Mouse (Mus musculus): ENCODE measurements around the gene Mtmr12.

The Mtmr12 gene

GRCm38 (mm10) chr15:12235983-12236382 lies 31.2 kb downstream of the Mtmr12 start:
- DNase-seq (ENCODE audit: low spot score), result no peak

GRCm38 (mm10) chr15:12236961-12237360 lies 32.1 kb downstream of the Mtmr12 start:
- no peak for DNase-seq (ENCODE audit: low spot score)

- no peak for DNase-seq (ENCODE audit: low spot score)
Observed at GRCm38 (mm10) chr15:12237539-12237938, 32.7 kb downstream of the Mtmr12 start.

GRCm38 (mm10) chr15:12238337-12238736 lies 33.5 kb downstream of the Mtmr12 start:
- no peak for DNase-seq (ENCODE audit: low spot score)

- DNase-seq (ENCODE audit: low spot score), result no peak
Observed at GRCm38 (mm10) chr15:12240705-12241328, 36.0 kb downstream of the Mtmr12 start.

GRCm38 (mm10) chr15:12243792-12244191 lies 39.0 kb downstream of the Mtmr12 start:
- no peak for DNase-seq (ENCODE audit: low spot score)

- DNase-seq (ENCODE audit: low spot score), result no peak
Observed at GRCm38 (mm10) chr15:12245580-12246359, 40.9 kb downstream of the Mtmr12 start.

- DNase-seq (ENCODE audit: low spot score), result no peak
Observed at GRCm38 (mm10) chr15:12246360-12247158, 41.7 kb downstream of the Mtmr12 start.

GRCm38 (mm10) chr15:12247159-12247603 lies 42.4 kb downstream of the Mtmr12 start:
- DNase-seq (ENCODE audit: low spot score), result no peak

GRCm38 (mm10) chr15:12248279-12248678 lies 43.5 kb downstream of the Mtmr12 start:
- DNase-seq (ENCODE audit: low spot score), result no peak

GRCm38 (mm10) chr15:12250350-12250749 lies 45.5 kb downstream of the Mtmr12 start:
- no peak for DNase-seq (ENCODE audit: low spot score)

- DNase-seq (ENCODE audit: low spot score), result no peak
Observed at GRCm38 (mm10) chr15:12251416-12252140, 46.8 kb downstream of the Mtmr12 start.

- no peak for DNase-seq (ENCODE audit: low spot score)
Observed at GRCm38 (mm10) chr15:12252141-12252489, 47.3 kb downstream of the Mtmr12 start.

- DNase-seq (ENCODE audit: low spot score), result no peak
Observed at GRCm38 (mm10) chr15:12257730-12258494, 53.1 kb downstream of the Mtmr12 start.

GRCm38 (mm10) chr15:12263056-12263455 lies 58.2 kb downstream of the Mtmr12 start:
- no peak for DNase-seq (ENCODE audit: low spot score)

GRCm38 (mm10) chr15:12266460-12266859 lies 61.6 kb downstream of the Mtmr12 start:
- no peak for DNase-seq (ENCODE audit: low spot score)

GRCm38 (mm10) chr15:12268021-12268420 lies 63.2 kb downstream of the Mtmr12 start:
- DNase-seq (ENCODE audit: low spot score), result no peak

- DNase-seq (ENCODE audit: low spot score), result no peak
Observed at GRCm38 (mm10) chr15:12271340-12271739, 66.5 kb downstream of the Mtmr12 start.

GRCm38 (mm10) chr15:12273325-12274052 lies 68.7 kb downstream of the Mtmr12 start:
- DNase-seq (ENCODE audit: low spot score), result no peak

- DNase-seq (ENCODE audit: low spot score), result no peak
Observed at GRCm38 (mm10) chr15:12274053-12274769, 69.4 kb downstream of the Mtmr12 start.
